Mouse (Mus musculus) MEL (cell line): ENCODE results near the gene Inip. TPM values are rescaled to one million over a fixed set of nuclear protein-coding genes. Genes with fewer than 3 reads are reported as not detected.

Source experiments
- DNase-seq: peaks from one replicate; pipeline ENCODE4 v3.0.0; 2011; ENCODE audit warnings: low read depth, low spot score
- H3K27ac ChIP-seq: 2 replicates; pipeline ENCODE4 v1.5.1; 2012; ENCODE audit warnings: low read depth, mild to moderate bottlenecking, control low read depth, low read length, moderate library complexity; ENCODE audit not compliant: control insufficient read depth
- H3K27me3 ChIP-seq, 2 experiments: fragments of 150-350 bp in 1 of 2; sonication (generic) in 1 of 2; 2 replicates each; pipeline ENCODE4 v1.6.1; 2012; ENCODE audit warnings: low read length in 2 of 2, mild to moderate bottlenecking in 2 of 2, improper control_type of control experiment in 1 of 2, moderate library complexity in 1 of 2; ENCODE audit not compliant: insufficient read depth in 2 of 2, control insufficient read depth in 1 of 2
- H3K36me3 ChIP-seq, 2 experiments: 2 replicates each; pipeline ENCODE4 v1.6.1; 2012 to 2014; ENCODE audit warnings: low read length in 2 of 2, improper control_type of control experiment in 1 of 2, inconsistent platforms in 1 of 2, mild to moderate bottlenecking in 1 of 2; ENCODE audit not compliant: insufficient read depth in 2 of 2, control insufficient read depth in 1 of 2
- H3K4me1 ChIP-seq, 2 experiments: fragments of 150-350 bp in 1 of 2; sonication (generic) in 1 of 2; 2 replicates each; pipeline ENCODE4 v1.6.1; 2012; ENCODE audit warnings: low read length in 2 of 2, improper control_type of control experiment in 1 of 2, mild to moderate bottlenecking in 1 of 2; ENCODE audit not compliant: insufficient read depth in 2 of 2, control insufficient read depth in 1 of 2
- H3K4me3 ChIP-seq, 2 experiments: fragments of 150-350 bp in 1 of 2; sonication (generic) in 1 of 2; 2 replicates each; pipeline ENCODE4 v1.5.1; 2012; ENCODE audit warnings: low read depth in 2 of 2, low read length in 2 of 2, mild to moderate bottlenecking in 2 of 2, moderate library complexity in 2 of 2, control low read depth in 1 of 2, improper control_type of control experiment in 1 of 2; ENCODE audit not compliant: control insufficient read depth in 1 of 2, insufficient read depth in 1 of 2
- H3K79me2 ChIP-seq: 2 replicates; pipeline ENCODE4 v1.6.1; 2012; ENCODE audit warnings: mild to moderate bottlenecking, low read length, moderate library complexity; ENCODE audit not compliant: control insufficient read depth, poor library complexity, insufficient read depth
- H3K9ac ChIP-seq: 2 replicates; pipeline ENCODE4 v1.6.1; 2012; ENCODE audit warnings: low read depth, mild to moderate bottlenecking, control low read depth, low read length, moderate library complexity; ENCODE audit not compliant: control insufficient read depth, poor library complexity, severe bottlenecking
- H3K9me3 ChIP-seq: fragments of 150-350 bp; sonication (generic); replicated peaks from 2 replicates; pipeline ENCODE4 v1.6.1; 2012; ENCODE audit warnings: mild to moderate bottlenecking, low read length, improper control_type of control experiment, moderate library complexity; ENCODE audit not compliant: insufficient read depth
- E2F4 ChIP-seq: IDR thresholded peaks from 2 replicates; pipeline ENCODE4 v1.6.1; 2011; ENCODE audit warnings: low read depth, low read length, improper control_type of control experiment, borderline replicate concordance
- NELFE ChIP-seq: IDR thresholded peaks from 2 replicates; pipeline ENCODE4 v1.6.1; 2011; ENCODE audit warnings: low read depth, low read length, improper control_type of control experiment
- POLR2AphosphoS2 ChIP-seq: IDR thresholded peaks from 2 replicates; pipeline ENCODE4 v1.6.1; 2011; ENCODE audit warnings: low read length, improper control_type of control experiment
- RAD21 ChIP-seq: IDR thresholded peaks from 2 replicates; pipeline ENCODE4 v1.6.1; 2011; ENCODE audit warnings: mild to moderate bottlenecking, low read depth, low read length, improper control_type of control experiment
- TBP ChIP-seq: IDR thresholded peaks from 2 replicates; pipeline ENCODE4 v1.8.0; 2011; ENCODE audit warnings: low read depth, low read length, improper control_type of control experiment
- TCF12 ChIP-seq: IDR thresholded peaks from 2 replicates; pipeline ENCODE4 v1.6.1; 2014; ENCODE audit warnings: low read depth, mild to moderate bottlenecking, inconsistent platforms, low read length, improper control_type of control experiment, moderate library complexity
- USF2 ChIP-seq, 2 experiments: IDR thresholded peaks; 2 replicates each; pipeline ENCODE4 v1.6.1; 2011 to 2012; ENCODE audit warnings: improper control_type of control experiment in 2 of 2, low read length in 2 of 2, borderline replicate concordance in 1 of 2, inconsistent platforms in 1 of 2, low read depth in 1 of 2, mild to moderate bottlenecking in 1 of 2; ENCODE audit not compliant: insufficient read depth in 1 of 2
- ZC3H11A ChIP-seq: IDR thresholded peaks from 2 replicates; pipeline ENCODE4 v1.6.1; 2012; ENCODE audit warnings: low read depth, mild to moderate bottlenecking, inconsistent platforms, low read length, improper control_type of control experiment
- ZKSCAN1 ChIP-seq: IDR thresholded peaks from 2 replicates; pipeline ENCODE4 v1.6.1; 2012; ENCODE audit warnings: low read depth, mild to moderate bottlenecking, inconsistent platforms, low read length, improper control_type of control experiment, moderate library complexity
- ZMIZ1 ChIP-seq: IDR thresholded peaks from 2 replicates; pipeline ENCODE4 v1.6.1; 2012; ENCODE audit warnings: low read depth, mild to moderate bottlenecking, inconsistent platforms, low read length, improper control_type of control experiment, moderate library complexity
- polyA plus RNA-seq, 2 experiments: library from polyadenylated mRNA; stranded (reverse) in 1 of 2; unstranded in 1 of 2; fragments of >175 nt in 1 of 2; fragments of >200 nt in 1 of 2; gene quantifications; 2 replicates each; pipeline versions ENCODE4 v1.2.1 to v1.2.4; 2012; ENCODE audit warnings: low replicate concordance in 2 of 2, low read depth in 1 of 2; ENCODE audit not compliant: insufficient read length in 2 of 2, insufficient read depth in 1 of 2, missing spikeins in 1 of 2
- total RNA-seq: library from RNA; depleted of rRNA; stranded (reverse); fragments of 300-350 nt; gene quantifications from 2 replicates; pipeline ENCODE4 v1.2.3, GENCODE M21; 2012

The Inip gene
- total and polyA plus RNA-seq, 3 experiments: 42.4 to 50.3 TPM; not detected in 1

DNA sequence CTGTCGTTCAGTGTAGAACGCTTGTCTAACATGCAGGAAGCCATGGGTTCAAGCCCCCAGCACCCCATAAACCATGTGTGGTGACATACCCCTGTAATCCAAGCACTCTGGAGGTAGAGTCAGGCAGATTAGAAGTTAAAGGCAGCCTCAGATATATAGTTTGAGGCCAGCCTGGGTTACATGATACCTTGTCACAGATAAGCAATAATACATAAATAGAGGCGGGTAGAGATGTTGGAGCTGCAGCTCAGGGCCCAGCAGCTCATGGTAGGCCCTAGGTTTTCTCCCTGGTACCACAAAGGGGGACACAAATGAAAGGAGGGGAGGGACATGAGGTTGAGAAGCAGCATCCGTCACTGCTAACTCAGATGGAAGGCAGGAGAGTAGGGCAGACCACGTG, 16.4 kb upstream of the Inip start:
- Histone ChIP-seq H3K27ac (no peak overlapping the region), H3K79me2 (no peaks in the 10 kb centered on the region), H3K36me3 (no peaks in the 10 kb centered on the region; a peak in 1 of 4 replicates), H3K4me3 (no peak overlapping the region), H3K9ac (no peak overlapping the region), H3K4me1 (peaks cover 2 to 9% of the 10 kb centered on the region in 2 experiments; a peak in 1 of 4 replicates), H3K9me3 (no peaks in the 10 kb centered on the region), H3K27me3 (no peaks in the 10 kb centered on the region)
- no peak for TF ChIP-seq ZC3H11A
- no peak for TF ChIP-seq E2F4
- no peak for TF ChIP-seq TCF12
- no peak for TF ChIP-seq ZMIZ1
- no peak for TF ChIP-seq NELFE
- no peak for DNase-seq

GRCm38 (mm10) chr4:59816477-59816876, 15.1 kb upstream of the Inip start:
- no peak for TF ChIP-seq TBP
- TF ChIP-seq ZKSCAN1: no peak
- TF ChIP-seq USF2 (IDR thresholded peaks at IDR 0.05; ENCODE audit: borderline replicate concordance in 1 of 2, insufficient read depth in 1 of 2, low read depth in 1 of 2, low read length in 2 of 2): no peak
- H3K4me3 ChIP-seq: no peak overlapping the region
- no peak overlapping the region for H3K27ac ChIP-seq
- no peaks in the 10 kb centered on the region for H3K36me3 ChIP-seq
- H3K9ac ChIP-seq: no peak overlapping the region
- no peaks in the 10 kb centered on the region for H3K9me3 ChIP-seq
- H3K27me3 ChIP-seq: no peaks in the 10 kb centered on the region
- H3K79me2 ChIP-seq: no peaks in the 10 kb centered on the region
- peaks cover 2 to 6% of the 10 kb centered on the region in 2 experiments; a peak in 1 of 4 replicates for H3K4me1 ChIP-seq
- no peak for DNase-seq

- DNase-seq: no peak
- no peaks in the 10 kb centered on the region for H3K36me3 ChIP-seq
- H3K4me1 ChIP-seq: peaks cover 2 to 6% of the 10 kb centered on the region in 2 experiments; a peak in 1 of 4 replicates
Measured at GRCm38 (mm10) chr4:59816016-59816415, 14.6 kb upstream of the Inip start.

More at GRCm38 (mm10) chr4:59816016-59816415, 14.6 kb upstream of the Inip start:
- Histone ChIP-seq H3K4me3 (no peak overlapping the region), H3K27ac (no peak overlapping the region)
- TF ChIP-seq RAD21 (no peak), POLR2AphosphoS2 (no peak)
- TF ChIP-seq, all 39 proteins: peak for 0
- no peaks in the 10 kb centered on the region for H3K27me3 ChIP-seq
- no peaks in the 10 kb centered on the region for H3K79me2 ChIP-seq
- H3K9me3 ChIP-seq: no peaks in the 10 kb centered on the region
- no peak overlapping the region for H3K9ac ChIP-seq
